Mouse (Mus musculus) neural tube, embryonic 15.5 days (tissue): ENCODE measurements around the gene Gngt2. TPM values are rescaled to one million over a fixed set of nuclear protein-coding genes. Genes with fewer than 3 reads are reported as not detected.
"Not testable (repeated sequence)": the region's sequence is repeated elsewhere in the genome, so short reads cannot be mapped to it uniquely, and the experiment has no call there.

Source experiments
- ATAC-seq: fragments of 200-750 bp; cut with Nextera tagmentation; 2 replicates; pipeline ENCODE4 v1.8.0; 2017; ENCODE audit warnings: mild to moderate bottlenecking, moderate TSS enrichment, moderate library complexity; ENCODE audit not compliant: low FRiP score
- H3K27ac ChIP-seq: fragments of 300-500 bp; sonication (generic); replicated peaks from 2 replicates; pipeline ENCODE4 v1.5.1; 2015; ENCODE audit warnings: mild to moderate bottlenecking, inconsistent platforms
- H3K27me3 ChIP-seq: fragments of 300-500 bp; sonication (generic); replicated peaks from 2 replicates; pipeline ENCODE4 v1.6.1; 2015; ENCODE audit warnings: inconsistent platforms
- H3K36me3 ChIP-seq: fragments of 300-500 bp; sonication (generic); 2 replicates; pipeline ENCODE4 v1.6.1; 2015; ENCODE audit warnings: inconsistent platforms
- H3K4me1 ChIP-seq: fragments of 300-500 bp; sonication (generic); 2 replicates; pipeline ENCODE4 v1.6.1; 2015; ENCODE audit warnings: inconsistent platforms
- H3K4me2 ChIP-seq: fragments of 300-500 bp; sonication (generic); 2 replicates; pipeline ENCODE4 v1.6.1; 2015; ENCODE audit warnings: inconsistent platforms, mild to moderate bottlenecking, moderate library complexity
- H3K4me3 ChIP-seq: fragments of 300-500 bp; sonication (generic); replicated peaks from 2 replicates; pipeline ENCODE4 v1.5.1; 2015; ENCODE audit warnings: mild to moderate bottlenecking, inconsistent platforms
- H3K9ac ChIP-seq: fragments of 300-500 bp; sonication (generic); replicated peaks from 2 replicates; pipeline ENCODE4 v1.6.1; 2015; ENCODE audit warnings: mild to moderate bottlenecking, inconsistent platforms
- H3K9me3 ChIP-seq: fragments of 300-500 bp; sonication (generic); replicated peaks from 2 replicates; pipeline ENCODE4 v1.6.1; 2016; ENCODE audit warnings: inconsistent platforms
- WGBS: fragments of 180-500 bp; shearing (Covaris S2); methylation state at CpG from one replicate; pipeline ENCODE4 v1.1.7; 2015; ENCODE audit warnings: mixed read lengths; 5-methylcytosine and 5-hydroxymethylcytosine counted together
- polyA plus RNA-seq: library from polyadenylated mRNA; unstranded; fragments of >200 nt; fragmentation: Nextera tagmentation; extraction: Ambion mirVana; gene quantifications from 2 replicates; pipeline ENCODE4 v1.2.1, GENCODE M21; 2015

The Gngt2 gene
- polyA plus RNA-seq, 1 experiment from 2014 or later, result 3.5 TPM

DNA sequence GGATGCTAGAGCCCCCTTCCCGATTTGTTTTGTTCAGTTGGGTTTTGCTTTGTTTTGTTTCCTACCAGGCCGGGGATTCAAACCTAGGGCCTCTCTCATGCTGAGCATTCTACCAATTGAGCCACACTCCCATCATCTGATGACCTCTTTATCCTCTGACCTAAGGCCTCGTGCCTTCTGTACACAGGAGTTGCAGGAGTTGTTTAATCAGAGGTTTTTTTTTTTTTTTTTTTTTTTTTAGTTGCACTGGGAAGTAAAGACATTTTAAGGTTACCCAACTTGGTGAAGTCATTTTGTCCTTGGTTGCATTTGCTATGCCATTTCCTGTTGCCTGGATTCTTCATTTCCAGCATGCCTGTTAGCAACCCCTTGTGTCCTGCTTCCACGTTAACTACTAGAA lies 32.4 kb downstream of the Gngt2 start:
- no peaks in the 10 kb centered on the region for H3K4me1 ChIP-seq
- H3K27ac ChIP-seq, result no peak overlapping the region
- H3K4me3 ChIP-seq, result no peak overlapping the region
- no peaks in the 10 kb centered on the region for H3K9me3 ChIP-seq
- ATAC-seq, result no peak
- no peak overlapping the region for H3K4me2 ChIP-seq
- no peaks in the 10 kb centered on the region for H3K36me3 ChIP-seq
- 84% methylated on average over 4 of the region's 4 CpGs for WGBS
- H3K9ac ChIP-seq, result no peak overlapping the region
- no peaks in the 10 kb centered on the region for H3K27me3 ChIP-seq

DNA sequence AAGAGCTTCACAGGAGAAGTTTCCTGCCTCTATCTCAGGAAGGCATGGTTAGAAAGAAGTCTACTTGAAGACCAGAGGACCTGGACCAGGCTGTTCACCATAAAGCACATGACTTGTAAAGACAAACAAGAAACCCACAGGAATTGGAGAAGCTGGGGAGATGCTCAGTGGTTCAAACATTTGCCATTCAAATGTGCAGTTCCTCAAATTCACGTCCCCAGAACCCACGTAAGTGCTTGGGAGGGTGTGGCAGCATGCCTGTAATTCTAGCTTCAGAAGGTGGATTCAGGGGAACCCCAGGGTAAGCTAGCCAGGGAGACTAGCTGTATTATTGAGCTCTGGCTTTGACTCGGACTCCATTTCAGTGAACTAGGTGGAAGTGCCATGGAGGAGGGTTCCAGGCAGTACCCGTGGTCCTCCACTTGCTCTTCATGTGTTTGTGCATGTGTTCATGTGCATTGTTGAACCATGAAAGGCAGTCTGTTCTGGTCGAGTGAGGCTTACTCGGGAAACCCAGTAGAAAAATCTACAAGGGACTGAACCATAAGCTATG lies 33.0 kb downstream of the Gngt2 start:
- no peaks in the 10 kb centered on the region for H3K4me1 ChIP-seq
- no peak for ATAC-seq
- 77% methylated on average over 6 of the region's 6 CpGs for WGBS

DNA sequence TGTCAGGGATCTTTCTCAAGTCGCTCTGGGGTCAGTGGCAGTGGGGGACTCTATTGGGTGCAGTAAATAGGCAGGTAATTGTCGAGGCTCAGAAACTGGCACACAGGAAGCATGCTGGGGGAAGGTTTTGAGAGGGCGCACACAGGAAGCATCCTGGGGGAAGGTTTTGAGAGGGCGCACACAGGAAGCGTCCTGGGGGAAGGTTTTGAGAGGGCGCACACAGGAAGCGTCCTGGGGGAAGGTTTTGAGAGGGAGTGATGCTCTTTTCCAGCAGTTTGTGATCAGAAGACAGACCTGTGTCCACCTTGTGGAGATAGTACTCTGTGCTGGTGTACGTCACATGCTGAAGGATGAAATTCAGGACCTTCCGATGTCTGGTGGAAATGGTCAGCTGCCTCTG lies 38.8 kb downstream of the Gngt2 start:
- Histone ChIP-seq H3K4me1 (no peaks in the 10 kb centered on the region), H3K27ac (0 out of 2 replicates have a peak overlapping the region, but pooled peaks have one; percentile 30), H3K9me3 (no peaks in the 10 kb centered on the region), H3K4me3 (peak overlapping the region; percentile 24), H3K27me3 (no peaks in the 10 kb centered on the region), H3K4me2 (peak overlapping the region; percentile 48), H3K9ac (no peak overlapping the region), H3K36me3 (no peaks in the 10 kb centered on the region)
- WGBS, result 42% methylated on average over 9 of the region's 9 CpGs
- no peak for ATAC-seq

More for the DNA sequence above, 33.0 kb downstream of the Gngt2 start:
- Histone ChIP-seq H3K4me2 (no peak overlapping the region), H3K4me3 (no peak overlapping the region), H3K36me3 (no peaks in the 10 kb centered on the region), H3K9me3 (no peaks in the 10 kb centered on the region), H3K27me3 (no peaks in the 10 kb centered on the region), H3K27ac (no peak overlapping the region), H3K9ac (no peak overlapping the region)

DNA sequence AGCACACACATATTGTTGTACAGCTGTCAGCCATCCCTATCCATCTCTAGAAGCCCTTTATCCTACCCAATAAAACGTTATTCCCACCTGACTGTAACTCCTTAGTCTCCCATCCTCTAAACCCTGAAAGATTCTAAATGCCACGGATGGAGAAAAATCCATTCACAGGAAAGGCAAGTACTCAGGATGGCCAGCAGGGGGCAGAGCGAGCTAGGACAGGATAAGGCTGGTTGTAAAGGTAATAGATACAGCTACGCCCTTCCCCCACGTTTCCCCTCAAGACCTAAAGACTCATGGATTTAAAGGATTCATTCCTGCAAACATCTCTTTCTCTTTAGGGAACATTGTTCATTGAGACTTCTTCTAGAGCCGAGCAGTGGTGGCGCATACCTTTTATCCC lies 39.3 kb downstream of the Gngt2 start:
- no peak for ATAC-seq
- no peak overlapping the region for H3K9ac ChIP-seq
- 17% methylated on average over 7 of the region's 7 CpGs for WGBS

DNA sequence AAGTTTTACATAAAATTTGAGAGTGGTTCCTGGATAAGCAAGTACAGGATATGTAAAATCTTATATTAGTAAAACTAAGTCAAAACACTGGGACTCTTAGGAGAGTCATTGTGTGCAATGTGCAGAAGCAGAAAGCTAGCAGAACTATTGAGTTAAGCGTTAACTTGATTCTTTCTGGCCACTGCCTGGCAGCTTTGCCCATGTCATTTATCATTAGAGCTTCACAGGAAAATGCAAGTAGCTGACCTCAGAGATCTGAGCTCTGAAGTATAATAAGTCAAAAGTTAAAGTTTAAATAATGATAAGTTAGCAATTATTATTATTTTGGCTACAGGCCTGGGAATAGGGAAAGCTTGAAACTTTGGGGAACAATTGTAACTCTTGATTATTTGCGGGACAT lies 42.8 kb downstream of the Gngt2 start:
- not testable (repeated sequence) for H3K27ac ChIP-seq, H3K27me3 ChIP-seq, H3K36me3 ChIP-seq, H3K4me3 ChIP-seq, H3K4me1 ChIP-seq, ATAC-seq, H3K9me3 ChIP-seq, H3K4me2 ChIP-seq, H3K9ac ChIP-seq
- WGBS, result 83% methylated on average over 2 of the region's 2 CpGs

More for the DNA sequence above, 39.3 kb downstream of the Gngt2 start:
- peak overlapping the region; percentile 24 for H3K4me3 ChIP-seq
- no peaks in the 10 kb centered on the region for H3K36me3 ChIP-seq
- 0 out of 2 replicates have a peak overlapping the region, but pooled peaks have one; percentile 30 for H3K27ac ChIP-seq
- no peaks in the 10 kb centered on the region for H3K27me3 ChIP-seq
- H3K4me2 ChIP-seq, result peak overlapping the region; percentile 48
- no peaks in the 10 kb centered on the region for H3K9me3 ChIP-seq
- no peaks in the 10 kb centered on the region for H3K4me1 ChIP-seq

DNA sequence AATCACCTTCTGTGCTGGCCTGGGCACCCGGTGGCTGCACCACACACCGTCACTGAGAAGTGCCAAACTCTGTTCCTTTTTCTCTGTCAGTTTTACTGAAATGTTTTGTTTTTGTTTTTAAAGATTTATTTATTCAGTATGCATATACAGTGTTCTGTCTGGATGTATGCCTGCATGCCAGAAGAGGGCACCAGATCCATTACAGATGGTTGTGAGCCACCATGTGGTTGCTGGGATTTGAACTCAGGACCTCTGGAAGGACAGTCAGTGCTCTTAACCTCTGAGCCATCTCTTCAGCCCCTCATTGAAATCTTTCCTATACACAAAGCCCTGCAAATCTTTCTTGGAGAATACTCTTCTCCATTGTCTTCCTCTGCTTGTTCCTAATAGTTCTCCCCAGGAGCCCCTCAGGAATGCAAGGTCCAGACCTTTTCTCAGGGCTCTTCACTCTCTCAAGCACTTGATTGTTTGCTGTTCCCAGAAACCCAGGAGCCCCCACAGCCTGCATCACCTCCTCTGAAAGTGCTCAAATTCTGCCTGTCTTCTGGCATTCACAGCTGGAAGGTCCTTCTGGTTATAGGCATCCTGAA lies 53.5 kb downstream of the Gngt2 start:
- H3K36me3 ChIP-seq, result no peaks in the 10 kb centered on the region
- H3K9me3 ChIP-seq, result no peaks in the 10 kb centered on the region
- H3K27ac ChIP-seq, result no peak overlapping the region
- H3K9ac ChIP-seq, result no peak overlapping the region
- WGBS, result 88% methylated on average over 2 of the region's 2 CpGs
- H3K4me1 ChIP-seq, result no peaks in the 10 kb centered on the region
- H3K4me2 ChIP-seq, result no peak overlapping the region
- no peaks in the 10 kb centered on the region for H3K27me3 ChIP-seq
- ATAC-seq, result no peak
- H3K4me3 ChIP-seq, result no peak overlapping the region

Other genes with a start within 250 kb of the Gngt2 start
- 69.1 and 69.3 TPM in 2 replicates for gene Ngfr, start 249.5 kb upstream of the Gngt2 start, polyA plus RNA-seq
- gene Phb, start 170.3 kb upstream of the Gngt2 start, polyA plus RNA-seq, result 205 and 208 TPM in 2 replicates
- gene Zfp652, start 124.5 kb upstream of the Gngt2 start, polyA plus RNA-seq, result 23.8 and 24.4 TPM in 2 replicates
- 0.99 and 1.3 TPM in 2 replicates for gene B130006D01Rik, start 113.6 kb upstream of the Gngt2 start, polyA plus RNA-seq
- gene Phospho1, start 12.7 kb upstream of the Gngt2 start, polyA plus RNA-seq, result 0.64 TPM in 1 of 2 replicates, not detected in the other
- gene Abi3, start 5.3 kb downstream of the Gngt2 start, polyA plus RNA-seq, result 1.6 and 15.2 TPM in 2 replicates
- gene B4galnt2, start 77.7 kb downstream of the Gngt2 start, polyA plus RNA-seq, result 5.1 TPM in 1 of 2 replicates, not detected in the other
- 6.7 and 12.0 TPM in 2 replicates for gene Igf2bp1, start 168.7 kb downstream of the Gngt2 start, polyA plus RNA-seq
- not detected in 2 replicates for gene Gip, start 187.3 kb downstream of the Gngt2 start, polyA plus RNA-seq
- 125 and 137 TPM in 2 replicates for gene Snf8, start 197.7 kb downstream of the Gngt2 start, polyA plus RNA-seq
- 34.3 and 37.9 TPM in 2 replicates for gene Ube2z, start 228.2 kb downstream of the Gngt2 start, polyA plus RNA-seq
- 863 and 912 TPM in 2 replicates for gene Atp5g1, start 238.5 kb downstream of the Gngt2 start, polyA plus RNA-seq